Mouse (Mus musculus): ENCODE measurements around the gene Gm16368. TPM values are rescaled to one million over a fixed set of nuclear protein-coding genes. Genes with fewer than 3 reads are reported as not detected.
"Not testable (repeated sequence)": the region's sequence is repeated elsewhere in the genome, so short reads cannot be mapped to it uniquely, and the experiment has no call there.

The Gm16368 gene
- polyA plus RNA-seq (2016; fragmentation: Nextera tagmentation; extraction: Ambion mirVana), result not detected in 2 replicates

- not testable (repeated sequence) for H3K9me3 ChIP-seq (replicated peaks); H3K36me3 ChIP-seq; H3K4me3 ChIP-seq; H3K27ac ChIP-seq; DNase-seq (ENCODE audit: low spot score); H3K27me3 ChIP-seq (ENCODE audit: low read depth, poor library complexity, severe bottlenecking); H3K4me1 ChIP-seq
- 77% methylated on average over 1 of the region's 1 CpGs for WGBS
These were observed at the start of gene Gm16368 for GRCm38 (mm10) chr12:88083397-88083796. Gene Gm16368 (plus strand): TSS chr12:88083697.

DNA sequence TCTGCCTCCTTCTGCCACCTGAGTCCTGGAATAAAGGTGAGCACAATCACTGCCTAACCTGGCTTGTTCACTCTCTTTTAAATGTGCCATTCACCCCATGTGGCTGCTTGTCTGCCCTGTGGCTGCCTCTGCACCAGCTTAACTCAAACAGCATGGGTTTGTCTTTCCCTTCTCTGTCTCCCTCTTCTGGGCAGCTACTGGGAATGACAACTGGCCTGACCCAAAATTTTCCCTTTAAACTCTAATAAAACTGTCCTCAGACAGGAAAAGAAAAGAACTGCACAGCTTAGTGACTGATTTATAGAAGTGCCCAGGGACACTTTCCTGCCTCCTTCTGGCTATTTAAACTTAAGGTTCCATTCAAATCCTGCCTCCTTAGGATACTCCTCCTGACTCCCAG, 44.4 kb upstream of the Gm16368 start:
- not testable (repeated sequence) for DNase-seq (ENCODE audit: low spot score); H3K4me1 ChIP-seq; H3K36me3 ChIP-seq; H3K27ac ChIP-seq; H3K9me3 ChIP-seq (replicated peaks); H3K27me3 ChIP-seq (ENCODE audit: low read depth, poor library complexity, severe bottlenecking); H3K4me3 ChIP-seq

DNA sequence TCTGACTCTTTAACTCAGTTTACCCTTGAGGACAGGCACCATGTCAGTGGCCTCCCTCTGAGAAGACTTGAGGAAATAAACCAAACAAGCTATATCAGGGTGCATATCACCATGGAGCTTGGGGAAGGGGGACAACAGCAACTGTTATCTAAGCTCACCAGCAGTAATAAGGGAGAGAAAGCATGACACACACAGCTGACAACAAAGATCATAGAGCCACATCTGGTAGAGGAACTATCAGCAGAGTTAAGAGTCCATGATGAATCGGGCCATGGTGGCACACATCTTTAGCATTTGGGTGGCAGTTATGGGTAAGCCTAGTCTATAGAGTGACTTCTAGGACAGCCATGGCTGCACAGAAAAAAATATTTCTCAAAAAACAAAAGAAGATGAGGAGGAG, 43.8 kb upstream of the Gm16368 start:
- not testable (repeated sequence) for H3K9me3 ChIP-seq (replicated peaks); DNase-seq (ENCODE audit: low spot score); H3K4me3 ChIP-seq; H3K4me1 ChIP-seq; H3K27ac ChIP-seq; H3K27me3 ChIP-seq (ENCODE audit: low read depth, poor library complexity, severe bottlenecking); H3K36me3 ChIP-seq
- 91% methylated on average over 1 of the region's 1 CpGs for WGBS

GRCm38 (mm10) chr12:88045226-88045625, 38.3 kb upstream of the Gm16368 start:
- H3K4me1 ChIP-seq; DNase-seq (ENCODE audit: low spot score); H3K36me3 ChIP-seq; H3K4me3 ChIP-seq; H3K9me3 ChIP-seq (replicated peaks); H3K27ac ChIP-seq; H3K27me3 ChIP-seq (ENCODE audit: low read depth, poor library complexity, severe bottlenecking): not testable (repeated sequence)
- WGBS, result 62% methylated on average over 1 of the region's 1 CpGs

Other genes with a start within 250 kb of the Gm16368 start
- gene Gm2001, start 241.4 kb upstream of the Gm16368 start, polyA plus RNA-seq (2016; fragmentation: Nextera tagmentation; extraction: Ambion mirVana), result not detected in 2 replicates
- not detected in 2 replicates for gene Gm2016, start 209.6 kb upstream of the Gm16368 start, polyA plus RNA-seq (2016; fragmentation: Nextera tagmentation; extraction: Ambion mirVana)
- gene Gm2022, start 188.3 kb upstream of the Gm16368 start, polyA plus RNA-seq (2016; fragmentation: Nextera tagmentation; extraction: Ambion mirVana), result not detected in 2 replicates
- gene Gm2035, start 163.8 kb upstream of the Gm16368 start, polyA plus RNA-seq (2016; fragmentation: Nextera tagmentation; extraction: Ambion mirVana), result not detected in 2 replicates
- not detected in 2 replicates for gene Gm2042, start 129.6 kb upstream of the Gm16368 start, polyA plus RNA-seq (2016; fragmentation: Nextera tagmentation; extraction: Ambion mirVana)
- gene Gm2075, start 71.8 kb upstream of the Gm16368 start, polyA plus RNA-seq (2016; fragmentation: Nextera tagmentation; extraction: Ambion mirVana), result not detected in 2 replicates
- gene Gm6803, start 64.9 kb upstream of the Gm16368 start, polyA plus RNA-seq (2016; fragmentation: Nextera tagmentation; extraction: Ambion mirVana), result not detected in 2 replicates
- not detected in 2 replicates for gene Gm2056, start 56.7 kb upstream of the Gm16368 start, polyA plus RNA-seq (2016; fragmentation: Nextera tagmentation; extraction: Ambion mirVana)
- gene Gm10436, start 98.4 kb downstream of the Gm16368 start, polyA plus RNA-seq (2016; fragmentation: Nextera tagmentation; extraction: Ambion mirVana), result not detected in 2 replicates
- not detected in 2 replicates for gene Gm8332, start 166.4 kb downstream of the Gm16368 start, polyA plus RNA-seq (2016; fragmentation: Nextera tagmentation; extraction: Ambion mirVana)
- not detected in 2 replicates for gene Gm5662, start 190.8 kb downstream of the Gm16368 start, polyA plus RNA-seq (2016; fragmentation: Nextera tagmentation; extraction: Ambion mirVana)
- not detected in 2 replicates for gene Gm5039, start 240.3 kb downstream of the Gm16368 start, polyA plus RNA-seq (2016; fragmentation: Nextera tagmentation; extraction: Ambion mirVana)